Mouse (Mus musculus): Measurements from ENCODE around the gene Ddx5. TPM values are rescaled to one million over a fixed set of nuclear protein-coding genes. Genes with fewer than 3 reads are reported as not detected.

Gene Ddx5
- polyA plus RNA-seq, 1 experiment from 2014 or later, result 386 TPM

- no peak overlapping the region for H3K27ac ChIP-seq (replicated peaks)
- H3K27me3 ChIP-seq, result no peaks in the 10 kb centered on the region
- H3K4me2 ChIP-seq, result no peak overlapping the region
- ATAC-seq (ENCODE audit: low read depth), result no peak
- peaks cover 23% of the 10 kb centered on the region for H3K4me1 ChIP-seq (replicated peaks)
- H3K4me3 ChIP-seq, result no peak overlapping the region
- no peak overlapping the region for H3K9ac ChIP-seq
- peaks cover 65% of the 10 kb centered on the region for H3K36me3 ChIP-seq
- H3K9me3 ChIP-seq, result no peaks in the 10 kb centered on the region
- 94% methylated on average over 4 of the region's 4 CpGs for WGBS
Measured at GRCm38 (mm10) chr11:106776960-106777359, 12.0 kb downstream of the Ddx5 start.

GRCm38 (mm10) chr11:106773061-106773460, 15.9 kb downstream of the Ddx5 start:
- Histone ChIP-seq H3K4me3 (no peak overlapping the region), H3K4me2 (no peak overlapping the region), H3K27ac (replicated peaks) (no peak overlapping the region), H3K4me1 (replicated peaks) (peaks cover 8% of the 10 kb centered on the region), H3K9me3 (no peaks in the 10 kb centered on the region), H3K36me3 (peaks cover 79% of the 10 kb centered on the region), H3K27me3 (no peaks in the 10 kb centered on the region), H3K9ac (no peak overlapping the region)
- ATAC-seq (ENCODE audit: low read depth), result no peak
- 93% methylated on average over 9 of the region's 9 CpGs for WGBS

GRCm38 (mm10) chr11:106770195-106770974, 18.6 kb downstream of the Ddx5 start:
- Histone ChIP-seq H3K36me3 (peaks cover 86% of the 10 kb centered on the region), H3K9ac (no peak overlapping the region), H3K4me2 (no peak overlapping the region), H3K4me3 (no peak overlapping the region), H3K9me3 (no peaks in the 10 kb centered on the region), H3K4me1 (replicated peaks) (no peaks in the 10 kb centered on the region), H3K27ac (replicated peaks) (no peak overlapping the region), H3K27me3 (no peaks in the 10 kb centered on the region)
- no peak for ATAC-seq (ENCODE audit: low read depth)
- 96% methylated on average over 9 of the region's 9 CpGs for WGBS

- Histone ChIP-seq H3K9me3 (no peaks in the 10 kb centered on the region), H3K4me1 (replicated peaks) (peaks cover 7% of the 10 kb centered on the region; the same call in 1 of the 2 replicates), H3K4me3 (no peak overlapping the region), H3K36me3 (peaks cover 58% of the 10 kb centered on the region), H3K27ac (replicated peaks) (no peak overlapping the region), H3K9ac (no peak overlapping the region), H3K4me2 (no peak overlapping the region), H3K27me3 (no peaks in the 10 kb centered on the region)
- no peak for ATAC-seq (ENCODE audit: low read depth)
- WGBS, result 91% methylated on average over 4 of the region's 4 CpGs
Measured at GRCm38 (mm10) chr11:106767516-106767915, 21.5 kb downstream of the Ddx5 start.

- ATAC-seq (ENCODE audit: low read depth), result no peak
- Histone ChIP-seq H3K27ac (replicated peaks) (no peak overlapping the region), H3K4me2 (no peak overlapping the region), H3K9me3 (no peaks in the 10 kb centered on the region), H3K4me3 (no peak overlapping the region), H3K4me1 (replicated peaks) (peaks cover 13% of the 10 kb centered on the region; the same call in 1 of the 2 replicates), H3K9ac (no peak overlapping the region), H3K36me3 (peaks cover 52% of the 10 kb centered on the region), H3K27me3 (no peaks in the 10 kb centered on the region)
- WGBS, result 91% methylated on average over 4 of the region's 4 CpGs
Measured at GRCm38 (mm10) chr11:106766611-106767162, 22.3 kb downstream of the Ddx5 start.

GRCm38 (mm10) chr11:106762800-106763185, 26.2 kb downstream of the Ddx5 start:
- peaks cover 13% of the 10 kb centered on the region; the same call in 1 of the 2 replicates for H3K4me1 ChIP-seq (replicated peaks)
- H3K27ac ChIP-seq (replicated peaks), result no peak overlapping the region
- no peaks in the 10 kb centered on the region for H3K27me3 ChIP-seq
- no peak overlapping the region for H3K4me3 ChIP-seq
- ATAC-seq (ENCODE audit: low read depth), result no peak
- 77% methylated on average over 9 of the region's 9 CpGs for WGBS
- H3K36me3 ChIP-seq, result peaks cover 18% of the 10 kb centered on the region
- H3K4me2 ChIP-seq, result no peak overlapping the region
- no peaks in the 10 kb centered on the region for H3K9me3 ChIP-seq
- H3K9ac ChIP-seq, result no peak overlapping the region

GRCm38 (mm10) chr11:106762139-106762799, 26.7 kb downstream of the Ddx5 start:
- Histone ChIP-seq H3K36me3 (peaks cover 12% of the 10 kb centered on the region), H3K27ac (replicated peaks) (no peak overlapping the region; the same call in 1 of the 2 replicates), H3K4me3 (no peak overlapping the region), H3K27me3 (no peaks in the 10 kb centered on the region), H3K4me1 (replicated peaks) (peaks cover 13% of the 10 kb centered on the region; the same call in 1 of the 2 replicates), H3K9ac (no peak overlapping the region), H3K9me3 (no peaks in the 10 kb centered on the region), H3K4me2 (no peak overlapping the region)
- ATAC-seq (ENCODE audit: low read depth), result no peak
- WGBS, result 58% methylated on average over 5 of the region's 5 CpGs

- Histone ChIP-seq H3K4me1 (replicated peaks) (peaks cover 13% of the 10 kb centered on the region; the same call in 1 of the 2 replicates), H3K9me3 (no peaks in the 10 kb centered on the region), H3K36me3 (no peaks in the 10 kb centered on the region), H3K27ac (replicated peaks) (no peak overlapping the region), H3K27me3 (no peaks in the 10 kb centered on the region), H3K4me3 (no peak overlapping the region), H3K4me2 (no peak overlapping the region), H3K9ac (no peak overlapping the region)
- no peak for ATAC-seq (ENCODE audit: low read depth)
- 90% methylated on average over 5 of the region's 5 CpGs for WGBS
Measured at GRCm38 (mm10) chr11:106760511-106760910, 28.5 kb downstream of the Ddx5 start.

GRCm38 (mm10) chr11:106759028-106759427, 30.0 kb downstream of the Ddx5 start:
- Histone ChIP-seq H3K4me3 (no peak overlapping the region), H3K9me3 (no peaks in the 10 kb centered on the region), H3K27ac (replicated peaks) (no peak overlapping the region), H3K9ac (no peak overlapping the region), H3K27me3 (no peaks in the 10 kb centered on the region), H3K4me1 (replicated peaks) (peaks cover 13% of the 10 kb centered on the region; the same call in 1 of the 2 replicates), H3K36me3 (no peaks in the 10 kb centered on the region), H3K4me2 (no peak overlapping the region)
- 93% methylated on average over 3 of the region's 3 CpGs for WGBS
- no peak for ATAC-seq (ENCODE audit: low read depth)

GRCm38 (mm10) chr11:106755583-106755982, 33.4 kb downstream of the Ddx5 start:
- WGBS, result 84% methylated on average over 5 of the region's 5 CpGs
- ATAC-seq (ENCODE audit: low read depth), result no peak
- Histone ChIP-seq H3K4me2 (no peak overlapping the region), H3K27ac (replicated peaks) (no peak overlapping the region), H3K4me1 (replicated peaks) (no peaks in the 10 kb centered on the region), H3K36me3 (no peaks in the 10 kb centered on the region), H3K9ac (no peak overlapping the region), H3K27me3 (no peaks in the 10 kb centered on the region), H3K4me3 (no peak overlapping the region), H3K9me3 (no peaks in the 10 kb centered on the region)

- H3K36me3 ChIP-seq, result no peaks in the 10 kb centered on the region
- ATAC-seq (ENCODE audit: low read depth), result no peak
- no peak overlapping the region for H3K9ac ChIP-seq
- WGBS, result 90% methylated on average over 6 of the region's 6 CpGs
- H3K27ac ChIP-seq (replicated peaks), result no peak overlapping the region
- no peaks in the 10 kb centered on the region for H3K27me3 ChIP-seq
- H3K4me1 ChIP-seq (replicated peaks), result no peaks in the 10 kb centered on the region
- no peaks in the 10 kb centered on the region for H3K9me3 ChIP-seq
- H3K4me2 ChIP-seq, result no peak overlapping the region
- no peak overlapping the region for H3K4me3 ChIP-seq
Measured at GRCm38 (mm10) chr11:106753314-106753713, 35.7 kb downstream of the Ddx5 start.

GRCm38 (mm10) chr11:106752103-106752502, 36.9 kb downstream of the Ddx5 start:
- Histone ChIP-seq H3K9ac (no peak overlapping the region), H3K36me3 (no peaks in the 10 kb centered on the region), H3K27ac (replicated peaks) (no peak overlapping the region), H3K4me3 (no peak overlapping the region), H3K9me3 (no peaks in the 10 kb centered on the region), H3K4me2 (no peak overlapping the region), H3K4me1 (replicated peaks) (no peaks in the 10 kb centered on the region), H3K27me3 (no peaks in the 10 kb centered on the region)
- WGBS, result 89% methylated on average over 7 of the region's 7 CpGs
- ATAC-seq (ENCODE audit: low read depth), result no peak
